Mouse (Mus musculus): Measurements from ENCODE around the gene Gpatch8.
A peak's percentile ranks its signal among the peaks of the same experiment; 100 is the strongest.

Gpatch8 gene

DNA sequence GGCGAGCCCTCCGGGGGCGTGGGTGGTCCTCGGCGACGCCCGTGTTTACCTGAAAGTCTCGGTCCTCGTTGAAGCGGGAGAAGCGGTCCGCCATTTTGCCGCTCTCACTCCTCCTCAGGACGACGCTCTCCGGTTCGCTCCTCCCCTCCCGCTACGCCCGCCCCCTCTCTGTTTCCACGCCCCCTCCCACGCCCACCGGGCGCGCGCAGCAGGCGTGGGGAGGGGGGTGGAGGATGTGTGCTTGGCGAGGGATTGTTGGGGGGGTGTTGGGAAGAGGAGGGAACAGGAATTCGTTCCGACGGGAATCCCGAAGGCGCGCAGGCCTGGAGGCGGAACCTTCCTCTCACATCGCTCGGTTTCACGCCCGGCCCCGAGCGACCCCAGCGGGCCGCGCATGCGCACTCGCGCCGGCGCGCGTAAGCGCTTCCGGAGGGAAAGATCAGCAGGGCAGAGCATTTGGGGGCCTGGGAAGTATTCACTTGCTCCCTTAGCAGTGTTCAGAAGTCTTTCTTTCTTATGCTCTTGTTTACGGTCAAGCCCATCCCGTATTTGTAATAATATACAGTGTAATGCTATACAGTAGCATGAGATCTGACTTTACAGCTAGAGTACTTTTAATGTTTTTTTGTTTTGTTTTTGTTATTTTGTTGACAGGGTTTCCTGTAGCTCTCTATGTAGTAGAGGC is at the start of gene Gpatch8:
TSS of gene Gpatch8 (minus strand) at position 362 of the 685 bp plus-strand sequence.
- peak; percentile 94 for DNase-seq

DNA sequence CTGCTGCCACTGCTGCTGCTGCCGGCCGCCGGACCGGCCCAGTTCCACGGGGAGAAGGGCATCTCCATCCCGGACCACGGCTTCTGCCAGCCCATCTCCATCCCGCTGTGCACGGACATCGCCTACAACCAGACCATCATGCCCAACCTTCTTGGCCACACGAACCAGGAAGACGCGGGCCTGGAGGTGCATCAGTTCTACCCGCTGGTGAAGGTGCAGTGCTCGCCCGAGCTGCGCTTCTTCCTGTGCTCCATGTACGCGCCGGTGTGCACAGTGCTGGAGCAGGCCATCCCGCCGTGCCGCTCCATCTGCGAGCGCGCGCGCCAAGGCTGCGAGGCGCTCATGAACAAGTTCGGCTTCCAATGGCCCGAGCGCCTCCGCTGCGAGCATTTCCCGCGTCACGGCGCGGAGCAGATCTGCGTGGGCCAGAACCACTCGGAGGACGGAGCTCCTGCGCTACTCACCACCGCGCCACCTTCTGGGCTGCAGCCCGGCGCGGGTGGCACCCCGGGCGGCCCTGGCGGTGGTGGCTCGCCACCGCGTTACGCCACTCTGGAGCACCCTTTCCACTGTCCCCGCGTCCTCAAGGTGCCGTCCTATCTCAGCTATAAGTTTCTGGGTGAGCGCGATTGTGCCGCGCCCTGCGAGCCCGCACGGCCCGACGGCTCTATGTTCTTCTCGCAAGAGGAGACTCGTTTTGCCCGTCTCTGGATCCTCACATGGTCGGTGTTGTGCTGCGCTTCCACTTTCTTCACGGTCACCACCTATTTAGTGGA is 48.8 kb upstream of the Gpatch8 start:
- DNase-seq: peak; percentile 60

DNA sequence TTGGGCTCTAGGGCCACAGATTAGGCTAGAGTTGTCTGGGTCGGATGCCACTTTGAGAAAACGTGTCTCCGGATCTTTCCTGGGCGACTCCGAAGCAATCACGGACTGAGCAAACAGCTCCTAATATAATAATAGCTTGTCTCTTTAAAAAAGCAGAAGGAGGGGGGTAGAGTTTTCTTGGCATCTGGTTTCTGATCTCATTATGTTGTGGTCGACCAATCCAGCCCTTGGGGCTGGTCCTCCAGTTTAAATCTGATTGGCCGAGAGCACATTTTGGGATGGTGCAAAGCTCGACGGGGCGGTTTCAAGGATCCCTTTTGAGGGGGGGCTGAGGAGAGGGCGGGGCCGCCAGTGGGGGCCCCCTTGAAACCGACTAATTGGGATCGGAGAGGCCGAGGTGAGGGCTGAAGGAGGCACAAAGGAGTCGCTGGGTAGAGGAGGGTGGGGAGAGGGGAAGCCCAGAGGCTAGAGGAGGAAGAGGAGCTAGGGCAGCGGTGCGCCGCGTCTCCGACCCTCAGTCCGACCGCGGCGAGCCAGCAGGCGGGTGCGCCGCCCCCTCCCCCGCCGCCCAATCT is 47.9 kb upstream of the Gpatch8 start, which contains the start of gene Fzd2:
TSS of gene Fzd2 (plus strand) at position 387 of the 575 bp plus-strand sequence.
- DNase-seq: peak; percentile 60

DNA sequence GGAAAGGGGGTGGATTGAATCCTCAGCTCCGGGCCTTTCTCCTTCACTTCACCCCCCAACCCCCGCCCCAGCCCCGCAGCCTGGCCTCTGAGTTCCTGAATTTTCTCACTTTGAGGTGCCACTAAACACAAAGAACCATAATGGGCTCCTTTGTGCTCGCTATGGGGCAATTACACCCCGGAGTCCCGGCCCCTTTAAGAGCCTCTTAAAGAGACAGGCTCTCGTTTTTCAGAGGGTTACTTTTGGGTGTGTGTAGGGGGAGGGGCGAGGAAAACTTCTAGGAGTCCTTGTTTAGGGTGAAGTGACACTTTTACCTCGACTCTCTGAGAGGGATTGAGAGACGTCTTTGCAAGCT is 47.3 kb upstream of the Gpatch8 start:
- DNase-seq: no peak

DNA sequence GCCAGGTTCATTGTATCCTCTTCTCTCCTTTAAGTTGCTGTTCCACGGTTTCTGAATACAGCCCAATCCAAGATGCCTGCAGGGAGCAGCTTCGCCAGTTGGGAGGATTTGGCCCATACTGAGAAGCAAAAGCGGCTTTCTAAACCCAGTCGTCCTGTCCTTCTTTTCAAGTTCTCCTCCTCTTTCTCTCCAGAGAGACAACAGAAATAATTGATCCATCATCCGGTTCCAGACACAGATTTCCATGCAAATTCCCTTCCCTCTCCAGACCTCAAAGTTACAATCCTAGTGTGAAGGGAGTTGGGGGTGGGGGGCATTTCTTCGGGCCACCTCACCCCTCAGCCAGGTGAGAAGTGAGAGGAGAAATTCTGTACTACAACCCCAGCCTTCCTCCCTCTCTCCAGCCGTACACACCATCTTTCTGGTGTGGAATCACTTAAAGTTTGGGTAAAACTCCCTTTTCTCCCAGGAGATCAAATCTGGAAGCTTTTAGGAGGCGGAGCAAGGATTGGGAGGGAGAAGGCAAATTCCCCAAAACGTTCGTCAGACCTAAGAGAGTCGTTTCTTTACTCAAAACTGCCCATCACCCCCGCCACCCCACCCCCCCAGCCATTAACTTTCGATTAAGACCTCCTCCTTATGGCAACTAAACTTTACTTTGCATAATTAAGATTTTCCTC is 46.8 kb upstream of the Gpatch8 start:
- no peak for DNase-seq

DNA sequence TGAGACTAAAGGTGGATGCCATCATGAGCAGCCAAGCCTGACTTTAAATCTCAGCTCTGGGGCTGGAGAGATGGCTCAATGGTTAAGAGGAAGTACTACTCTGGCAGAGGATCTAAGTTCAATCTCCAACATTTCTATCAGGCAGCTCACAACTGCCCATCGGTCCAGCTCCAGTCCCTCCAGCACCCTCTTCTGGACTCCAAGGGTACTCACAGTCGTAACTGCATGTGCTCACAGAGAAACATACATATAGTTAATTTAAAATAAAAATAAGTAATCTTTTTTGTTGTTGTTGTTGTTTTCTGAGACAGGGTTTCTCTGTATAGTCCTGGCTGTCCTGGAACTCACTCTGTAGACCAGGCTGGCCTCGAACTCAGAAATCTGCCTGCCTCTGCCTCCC is 43.7 kb upstream of the Gpatch8 start:
- no peak for DNase-seq

DNA sequence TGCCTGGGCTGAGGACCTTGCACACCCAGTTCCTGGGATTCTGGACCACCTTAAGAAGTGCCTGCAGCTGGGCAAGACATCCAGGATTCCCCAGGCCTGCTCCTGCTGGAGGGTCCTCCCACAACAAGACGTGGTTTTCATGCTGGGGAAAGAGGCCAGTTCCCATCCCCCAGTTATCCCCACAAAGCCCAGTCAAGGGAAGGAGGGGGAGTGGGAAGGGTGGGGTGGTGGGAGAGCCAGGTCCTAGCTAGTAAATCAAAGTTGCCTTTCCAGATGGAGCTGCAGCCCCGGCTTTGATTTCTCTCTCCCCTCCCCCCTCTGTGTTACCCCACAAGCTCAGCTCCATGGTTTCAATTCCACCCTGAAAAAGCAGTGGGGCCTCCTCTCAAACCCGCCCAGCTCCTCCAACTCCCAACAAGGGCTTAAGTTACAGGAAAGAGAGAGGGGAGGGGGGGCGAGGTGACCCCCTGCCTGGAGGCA is 39.2 kb upstream of the Gpatch8 start:
- no peak for DNase-seq

DNA sequence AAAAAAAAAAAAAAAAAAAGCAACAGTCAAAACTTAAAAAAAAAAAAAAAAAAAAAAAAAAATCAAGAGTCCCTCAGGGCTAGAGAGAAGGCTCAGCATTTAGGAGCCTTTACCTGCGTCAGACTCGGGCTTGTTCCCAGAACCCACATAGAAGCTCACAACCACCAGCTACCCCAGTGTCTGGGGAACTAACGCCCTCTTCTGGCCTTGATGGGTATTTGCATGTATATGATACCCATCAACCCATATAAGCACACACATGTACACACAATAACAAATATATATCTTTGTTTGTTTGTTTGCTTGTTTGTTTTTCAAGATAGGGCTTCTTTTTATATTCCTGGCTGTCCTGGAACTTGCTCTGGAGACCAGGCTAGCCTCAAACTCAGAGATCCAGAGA is 31.4 kb upstream of the Gpatch8 start:
- no peak for DNase-seq

DNA sequence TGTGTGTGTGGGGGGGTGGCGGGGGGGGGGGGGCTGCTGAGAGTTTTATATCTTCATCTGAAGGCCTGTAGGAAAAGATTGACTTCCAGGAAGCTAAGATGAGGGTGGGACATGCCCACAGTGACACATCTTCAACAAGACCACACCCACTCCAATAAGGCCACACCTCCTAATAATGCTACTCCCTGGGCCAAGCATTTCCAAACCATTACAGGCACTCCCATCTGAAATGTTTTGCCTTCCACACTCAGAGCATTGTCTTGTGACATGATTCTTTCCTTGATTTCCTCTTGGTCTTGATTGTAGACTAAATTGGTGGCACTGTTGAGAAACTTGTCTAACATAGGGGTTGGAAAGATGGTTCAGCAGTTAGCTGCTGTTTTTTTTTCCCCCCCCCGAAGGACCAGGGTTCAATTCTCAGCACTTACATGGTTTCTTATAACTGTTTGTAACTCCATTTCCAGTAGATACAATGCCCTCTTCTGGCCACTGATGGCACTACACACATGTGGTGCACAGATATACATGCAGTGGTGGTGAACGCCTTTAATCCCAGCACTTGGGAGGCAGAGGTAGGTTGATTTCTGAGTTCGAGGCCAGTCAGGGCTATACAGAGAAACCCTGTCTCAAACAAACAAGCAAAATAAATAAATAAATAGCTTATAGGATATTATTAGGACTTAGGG is 30.4 kb upstream of the Gpatch8 start:
- DNase-seq: no peak

DNA sequence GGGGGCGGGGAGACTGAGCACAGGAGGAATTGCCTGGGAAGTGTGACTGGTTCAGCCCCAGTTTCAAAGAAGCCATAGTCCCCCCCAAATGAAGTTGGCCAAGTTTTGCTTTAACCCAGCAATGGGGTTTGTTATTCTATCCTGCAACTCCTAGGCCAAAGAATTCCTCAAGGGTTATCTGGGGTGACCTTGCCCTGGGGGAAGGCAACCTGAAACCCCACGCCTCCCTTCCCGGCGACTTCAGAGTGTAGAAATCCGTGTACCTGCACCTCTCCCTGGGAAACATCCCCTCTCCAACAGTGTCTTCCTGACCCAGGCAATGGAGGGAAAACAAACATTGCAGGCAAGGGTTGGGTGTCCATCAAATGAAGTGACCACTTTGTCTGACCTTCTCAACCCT is 26.5 kb upstream of the Gpatch8 start:
- no peak for DNase-seq

DNA sequence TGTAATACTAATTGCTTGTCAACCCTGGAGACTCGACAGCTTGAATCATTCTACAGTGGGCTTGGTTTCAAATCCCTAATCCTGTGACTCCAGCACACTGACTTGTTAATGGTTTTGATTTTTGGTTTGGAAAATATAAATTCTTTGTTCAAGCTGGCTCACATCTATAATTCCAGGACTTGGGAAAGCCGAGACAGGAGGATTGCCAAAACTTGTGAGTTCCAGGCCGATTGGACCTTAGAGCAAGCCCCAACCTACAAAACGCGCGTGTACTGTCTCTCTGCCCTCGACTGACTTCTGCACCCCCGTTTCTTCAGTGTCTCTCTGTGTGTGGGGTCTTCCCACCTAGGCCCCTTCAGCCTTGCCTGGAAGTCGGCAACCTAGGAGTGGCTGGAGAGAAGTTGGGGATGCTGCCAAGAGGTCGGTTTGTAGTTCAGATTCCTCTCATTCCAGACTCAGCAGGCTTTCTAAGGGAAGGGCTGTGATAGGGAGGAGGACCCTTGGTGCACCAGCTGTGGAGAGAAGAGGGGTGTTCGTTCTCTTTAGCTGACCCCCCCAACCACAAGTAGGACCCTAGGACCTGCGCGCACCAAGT is 25.9 kb upstream of the Gpatch8 start:
- DNase-seq: no peak

DNA sequence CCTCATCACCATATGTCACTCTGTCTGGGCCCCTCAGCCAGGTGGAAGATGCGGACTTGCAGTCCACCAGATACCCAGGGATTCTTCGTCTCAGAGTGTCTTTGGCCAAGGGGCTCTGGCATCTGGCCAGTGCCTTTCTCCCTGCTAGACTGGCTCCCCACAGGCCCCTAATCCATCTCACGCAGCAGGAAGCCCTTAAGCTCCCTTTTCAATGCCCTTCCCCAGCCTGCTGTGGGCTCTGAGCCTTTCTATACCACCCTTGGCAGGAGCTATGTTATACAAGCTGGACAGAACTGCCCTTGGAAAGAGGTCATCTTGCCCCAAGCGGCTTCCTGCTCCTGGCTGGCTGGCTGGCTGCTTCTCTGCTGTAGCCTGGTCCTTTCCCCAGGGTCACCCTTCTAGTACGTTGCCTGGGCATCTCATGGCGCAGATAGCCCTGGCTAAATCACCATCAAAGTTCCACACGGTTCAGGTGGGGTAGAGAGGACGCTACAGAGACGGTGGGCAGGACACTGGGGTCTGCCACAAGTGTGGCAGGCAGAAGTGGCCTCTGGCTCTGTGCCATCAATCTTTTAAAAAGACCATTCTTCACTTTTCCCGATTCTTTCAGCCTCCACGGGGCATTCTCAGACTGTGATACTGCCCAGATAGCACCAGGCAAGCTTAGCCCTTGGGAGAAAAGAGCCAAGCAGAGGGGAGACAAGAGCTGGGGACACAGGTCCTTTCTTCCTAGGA is 25.3 kb upstream of the Gpatch8 start:
- DNase-seq: no peak

DNA sequence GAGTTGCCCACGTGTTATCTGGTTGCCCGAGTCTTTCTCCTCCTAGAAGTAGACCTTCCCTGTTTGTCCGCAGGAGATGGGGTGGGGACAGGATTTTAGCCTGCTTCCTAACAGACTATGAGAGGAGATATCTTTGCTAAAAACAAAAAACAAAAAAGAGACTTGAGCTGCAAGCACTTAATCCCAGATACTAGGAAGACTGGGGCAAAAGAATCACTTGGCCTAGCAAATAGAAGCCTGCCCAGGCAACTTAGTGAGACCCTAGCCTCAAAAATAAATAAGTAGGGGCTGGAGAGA is 23.8 kb upstream of the Gpatch8 start:
- no peak for DNase-seq

DNA sequence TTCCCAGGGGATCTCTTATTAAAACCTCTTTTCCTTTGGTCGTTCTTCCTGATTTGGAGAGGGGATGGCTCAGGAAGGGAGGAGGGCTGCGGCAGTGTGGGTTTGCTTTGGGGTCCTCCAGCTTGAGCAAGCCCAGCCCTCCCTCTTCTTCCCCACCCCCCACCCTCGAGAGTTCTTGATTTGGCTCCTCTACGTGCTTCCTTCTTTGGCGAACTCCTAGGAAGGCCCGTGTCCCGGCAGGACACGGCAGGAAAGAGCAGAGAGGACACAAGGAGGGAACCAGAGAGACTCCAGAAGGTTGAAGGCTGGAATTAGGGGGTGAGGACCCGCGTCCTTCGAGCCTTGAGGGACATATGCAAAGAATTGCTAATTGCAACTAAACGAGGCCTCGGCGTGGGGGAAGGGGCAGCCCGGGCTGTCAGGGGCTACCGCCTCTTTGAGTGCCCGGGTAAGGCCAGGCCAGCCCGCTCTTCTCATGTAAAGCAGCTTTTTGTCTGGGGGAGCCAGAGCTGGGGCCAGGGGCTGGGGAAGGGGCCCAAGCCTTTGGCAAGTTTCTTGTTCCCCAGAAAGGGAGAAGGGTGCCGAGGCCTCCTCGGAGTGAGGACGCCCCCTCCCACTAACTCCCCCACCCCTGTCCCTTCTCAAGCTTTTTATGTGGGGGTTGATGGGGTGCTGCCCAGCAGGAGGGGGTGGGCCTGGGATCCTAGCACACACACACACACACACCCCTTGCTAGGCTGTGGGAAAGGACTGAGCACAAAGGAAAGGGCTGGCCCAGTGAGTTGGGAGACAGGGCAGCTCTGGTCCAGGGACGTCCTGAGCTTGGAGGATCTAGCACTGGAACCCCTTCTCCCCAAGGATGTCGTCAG is 23.2 kb upstream of the Gpatch8 start, which contains the start of gene Gm11627:
TSS of gene Gm11627 (minus strand) at position 297 of the 869 bp plus-strand sequence.
- DNase-seq: peak; percentile 6

DNA sequence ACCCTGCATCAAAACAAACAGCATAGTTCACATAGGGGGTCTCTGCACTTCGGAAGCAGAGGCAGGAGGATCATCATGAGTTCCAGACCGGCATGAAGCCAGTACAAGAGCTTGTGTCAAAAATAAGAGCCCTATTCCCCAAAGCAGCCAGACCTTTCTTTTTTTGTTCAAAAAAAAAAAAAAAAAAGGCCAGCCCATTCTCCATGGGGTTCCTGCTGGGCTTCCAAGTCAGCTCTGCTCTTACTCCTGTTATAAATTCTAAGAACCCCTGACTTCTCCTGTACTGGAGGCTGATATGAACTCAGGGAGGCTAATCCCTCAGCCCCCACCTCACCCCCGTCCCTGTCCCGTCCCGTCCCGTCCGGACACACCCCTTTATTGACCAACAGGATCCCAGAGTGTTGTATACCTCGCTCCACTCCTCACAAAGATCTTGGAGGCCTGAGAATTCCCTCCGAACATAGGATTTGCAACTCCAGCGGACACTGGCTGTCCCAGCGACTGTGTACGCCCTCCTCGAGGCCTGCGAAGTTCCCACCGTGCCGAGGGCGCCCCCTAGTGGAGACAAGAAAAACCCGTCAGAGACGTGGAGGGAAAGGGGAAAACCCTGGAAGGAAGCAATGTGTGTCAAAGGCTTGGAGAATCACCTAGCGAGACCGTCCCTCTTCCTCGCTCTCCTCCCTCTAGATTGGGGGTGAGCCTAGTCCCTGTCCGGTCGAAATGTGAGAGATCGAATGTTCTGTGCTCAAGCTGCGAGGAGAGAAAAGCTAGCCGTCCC is 22.3 kb upstream of the Gpatch8 start:
- peak; percentile 69 for DNase-seq

DNA sequence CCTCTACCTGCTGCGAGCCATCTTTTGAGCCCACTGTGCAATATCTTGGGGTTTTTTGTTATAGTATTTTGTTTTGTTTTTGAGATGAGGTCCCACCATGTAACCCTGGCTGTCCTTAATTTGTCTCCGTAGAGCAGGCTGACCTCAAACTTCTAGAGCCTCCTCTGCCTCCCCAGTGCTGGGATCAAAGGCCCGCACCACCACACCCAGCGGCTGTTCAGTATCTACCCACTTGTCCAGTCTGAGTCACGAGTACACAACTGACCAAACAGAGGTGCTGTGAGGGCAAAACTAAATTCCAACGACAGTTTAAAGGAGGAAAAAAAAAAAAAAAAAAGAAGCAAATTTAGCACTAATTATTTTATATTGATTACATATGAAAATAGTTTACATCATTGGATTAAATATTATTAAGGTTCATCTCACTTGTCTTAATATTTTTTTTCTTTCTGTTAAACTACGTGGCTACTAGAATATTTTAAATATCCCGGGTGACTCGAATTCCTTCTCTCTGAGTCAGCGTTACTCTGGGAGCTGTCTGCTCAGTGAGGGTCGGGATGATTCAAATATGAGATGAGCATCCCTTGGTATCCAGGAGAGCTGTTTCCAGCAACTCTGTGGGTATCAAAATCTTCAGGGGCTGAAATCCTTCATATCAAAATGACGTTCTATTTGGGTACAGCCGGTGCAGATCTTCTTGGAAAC is 20.0 kb upstream of the Gpatch8 start:
- no peak for DNase-seq

DNA sequence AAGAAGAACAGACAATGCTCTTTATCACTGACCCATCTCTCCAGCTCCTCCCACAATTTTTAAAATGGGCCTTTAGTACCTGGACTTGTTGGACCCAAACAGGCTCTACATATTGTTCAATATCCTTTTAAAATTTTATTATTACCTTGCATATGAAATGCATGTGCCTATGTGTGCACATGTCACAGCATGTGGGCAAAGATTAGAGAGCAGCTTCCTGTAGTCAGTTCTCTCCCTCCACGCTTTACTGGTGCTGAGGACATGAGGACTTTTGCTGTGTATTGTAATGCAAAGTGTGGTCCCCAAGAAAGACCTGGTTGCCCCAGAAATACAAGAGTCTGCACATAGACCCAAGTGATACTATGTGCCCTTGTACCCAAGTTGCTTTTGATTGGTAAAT is 18.8 kb upstream of the Gpatch8 start:
- no peak for DNase-seq

DNA sequence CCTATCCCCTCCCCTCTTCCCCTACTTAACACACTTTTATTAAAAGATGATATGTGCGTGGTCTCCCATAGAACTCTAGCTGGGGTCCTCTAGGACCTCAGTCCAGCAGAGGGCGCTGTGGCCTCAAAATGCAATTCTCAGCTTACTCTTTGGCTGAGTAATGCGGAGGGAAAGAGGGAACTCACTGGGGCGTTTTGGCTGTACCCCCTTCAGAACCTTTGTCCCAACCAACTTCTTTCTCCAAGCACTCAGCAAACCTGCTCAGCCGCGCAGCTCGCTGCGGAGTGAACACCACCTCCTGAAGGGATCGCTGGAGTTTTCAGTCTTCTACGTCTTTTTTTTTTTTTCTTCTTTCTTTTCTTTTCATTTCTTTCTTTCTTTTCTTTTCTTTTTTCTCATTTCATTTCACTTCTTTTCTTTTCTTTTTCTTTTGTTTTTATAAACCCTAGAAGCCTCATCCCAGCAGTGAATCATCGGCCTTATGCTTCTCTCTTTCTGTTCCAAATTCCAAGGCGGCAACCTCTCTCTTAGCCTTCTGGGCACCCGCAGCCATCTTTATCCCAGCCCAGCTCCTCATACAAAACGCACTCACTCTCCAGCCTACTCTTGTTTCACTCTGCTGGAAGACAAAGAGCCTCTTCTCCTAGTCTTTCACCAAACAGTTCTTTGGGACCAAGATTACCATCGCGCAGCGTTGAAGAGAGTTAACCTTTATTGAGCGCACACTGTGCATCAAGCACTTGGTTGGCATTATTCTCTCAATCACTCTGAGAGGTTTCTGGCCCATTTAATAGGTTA is 16.9 kb upstream of the Gpatch8 start:
- DNase-seq: peak; percentile 67

All from right cerebral cortex, postnatal 25 days (tissue).